Mouse (Mus musculus): ENCODE measurements at regions not wholly inside any gene's neighbourhood (a gene's known extent, or its start where the extent isn't known, plus 50 kb on each side); places are given as distances from the start of the nearest gene placed in this dataset.
"Not testable (repeated sequence)": the region's sequence is repeated elsewhere in the genome, so short reads cannot be mapped to it uniquely, and the experiment has no call there.

DNA sequence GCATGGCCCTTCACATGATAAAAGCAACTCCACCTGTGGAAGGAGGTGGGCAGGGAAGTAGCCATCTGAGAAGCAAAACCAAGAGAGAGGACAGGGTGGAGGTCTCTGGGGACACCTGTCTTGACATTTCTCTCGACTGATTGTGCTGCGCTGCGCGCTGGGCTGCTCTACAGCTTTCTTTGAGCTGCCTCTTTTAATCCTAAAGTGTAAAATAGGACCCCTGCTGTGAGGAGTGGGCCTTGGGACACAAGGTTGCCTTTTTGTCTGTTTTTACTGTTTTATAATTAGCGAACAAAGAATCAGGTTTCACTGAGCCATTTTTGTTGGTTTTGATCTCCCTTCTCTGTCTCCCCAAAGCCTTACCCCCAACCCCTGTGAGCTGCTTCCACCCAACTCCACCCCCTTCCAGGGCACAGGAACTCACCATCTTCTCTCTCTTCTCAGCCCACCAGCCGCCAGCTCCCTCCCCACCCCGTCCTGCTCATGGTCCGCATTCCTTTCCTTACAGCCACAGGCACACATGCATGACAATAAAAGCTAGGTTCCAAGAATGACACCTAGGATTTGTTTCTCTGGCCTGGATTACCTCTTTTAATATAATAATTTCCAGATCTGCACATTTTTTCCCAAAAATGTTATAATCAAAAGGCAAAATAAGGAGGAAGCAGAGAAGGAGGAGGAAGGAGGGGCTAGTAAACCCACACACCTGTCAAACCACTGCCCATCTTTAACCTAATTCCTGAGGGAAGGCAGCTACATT is 57.3 kb downstream of the Cbln4 start:
- ATAC-seq (ENCODE audit: insufficient number of reproducible peaks, low FRiP score, low TSS enrichment) = no peak

DNA sequence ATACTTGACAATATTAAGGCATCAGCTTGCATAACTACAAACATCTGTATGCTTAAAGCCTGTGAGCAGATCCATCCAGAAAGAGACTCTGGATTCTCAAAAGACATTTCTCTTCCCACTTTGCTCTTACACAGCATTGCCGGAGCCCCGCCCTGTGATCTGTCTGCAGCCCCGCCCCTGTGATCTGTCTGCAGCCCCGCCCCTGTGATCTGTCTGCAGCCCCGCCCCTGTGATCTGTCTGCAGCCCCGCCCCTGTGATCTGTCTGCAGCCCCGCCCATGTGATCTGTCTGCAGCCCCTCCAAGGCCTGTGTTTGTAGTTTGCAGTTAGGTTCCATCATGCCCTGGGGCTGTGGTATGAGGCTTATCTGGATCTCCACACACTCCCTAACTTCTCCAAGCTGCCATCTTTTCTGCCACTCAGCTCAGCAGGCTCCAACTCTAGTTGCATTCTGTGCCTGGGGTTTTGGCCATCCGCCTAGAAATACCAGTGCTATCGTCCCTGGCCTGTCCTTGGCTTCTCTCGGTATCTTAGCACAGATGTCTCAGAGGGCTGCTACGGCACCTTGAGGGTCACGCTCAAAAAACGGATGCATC is 73.9 kb downstream of the Cbln4 start:
- ATAC-seq (ENCODE audit: insufficient number of reproducible peaks, low FRiP score, low TSS enrichment) = no peak

DNA sequence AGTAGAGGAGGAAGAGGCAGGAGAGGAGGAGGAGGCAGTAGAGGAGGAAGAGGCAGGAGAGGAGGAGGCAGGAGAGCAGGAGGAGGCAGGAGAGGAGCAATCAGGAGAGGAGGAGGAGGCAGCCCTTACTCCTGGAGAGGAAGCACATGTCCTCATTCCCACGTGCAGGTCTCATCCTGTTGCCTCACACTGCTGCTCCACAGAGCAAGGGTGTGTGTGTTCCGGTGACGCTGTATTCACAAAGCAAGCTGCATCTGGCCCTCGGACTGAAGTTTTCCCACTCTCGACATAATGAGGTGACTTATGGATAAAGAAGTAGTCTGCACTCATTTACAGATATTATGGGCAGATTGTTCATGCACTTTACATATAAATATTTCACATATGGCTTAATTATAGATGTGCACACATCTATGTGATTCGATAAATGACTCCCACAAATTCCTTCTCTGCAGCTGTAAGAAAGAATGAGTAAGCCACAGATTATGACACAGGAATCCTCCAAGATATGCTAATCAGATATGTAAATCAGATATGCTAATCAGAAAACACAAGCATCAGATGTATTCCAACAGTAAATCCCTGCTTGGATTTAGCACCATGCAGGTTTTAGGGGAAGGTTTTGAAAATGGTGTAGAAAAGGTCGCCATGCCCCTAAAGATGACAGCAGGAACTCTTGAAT is 96.6 kb downstream of the Cbln4 start:
- no peak for ATAC-seq (ENCODE audit: insufficient number of reproducible peaks, low FRiP score, low TSS enrichment)

DNA sequence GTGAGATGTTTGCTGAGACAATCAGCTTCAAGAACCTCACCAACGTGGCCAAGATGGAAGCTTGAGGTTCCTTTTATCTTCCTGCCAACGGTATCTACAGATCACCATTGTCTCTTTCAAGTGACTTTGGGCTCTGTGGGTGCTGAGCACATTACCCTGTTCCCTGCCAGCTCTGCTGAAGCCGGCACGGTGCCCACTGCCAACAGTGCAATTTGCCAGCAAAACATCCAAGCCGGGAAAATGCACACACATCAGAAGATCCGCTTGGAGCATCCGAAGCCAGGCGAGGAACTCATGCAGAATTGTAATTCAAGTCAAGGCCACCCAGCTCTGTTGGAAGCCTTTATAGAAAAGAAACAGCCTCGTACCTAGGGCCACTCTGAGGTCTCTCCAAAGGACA is 100.6 kb downstream of the Cbln4 start:
- peak; percentile 37; the same call in 1 of the 2 replicates for ATAC-seq (ENCODE audit: insufficient number of reproducible peaks, low FRiP score, low TSS enrichment)

DNA sequence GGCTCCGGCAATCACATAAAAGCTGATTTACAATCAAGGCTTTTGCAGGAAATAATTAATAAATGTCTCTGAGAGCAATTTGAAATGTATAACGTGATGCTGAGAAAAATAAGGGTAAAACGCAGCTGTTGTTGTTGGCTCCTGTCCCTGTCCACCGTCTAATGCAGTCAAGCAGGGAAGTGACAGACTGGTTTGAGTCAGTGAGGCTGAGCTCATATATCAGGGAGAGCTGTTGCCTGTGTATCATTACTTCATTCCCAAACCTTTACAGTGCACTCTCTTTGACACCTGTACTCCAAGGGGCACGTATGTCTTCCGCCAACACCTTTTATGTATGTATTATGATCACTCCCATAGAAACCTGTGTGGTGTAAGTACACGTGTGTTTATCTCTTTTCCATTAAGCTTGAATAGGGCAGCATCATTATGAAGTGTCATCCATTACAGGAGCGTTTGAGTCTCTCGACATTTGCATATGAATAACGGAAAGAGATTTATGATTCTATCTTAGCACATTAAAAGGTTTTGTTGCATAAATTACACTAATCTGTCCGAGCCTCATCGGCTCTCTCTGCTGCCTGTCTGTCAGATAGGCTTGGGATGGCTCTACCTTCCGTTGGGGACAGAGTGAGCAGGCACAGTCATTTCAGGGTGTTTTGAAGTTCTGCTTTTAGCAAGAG is 107.5 kb downstream of the Cbln4 start:
- no peak for ATAC-seq (ENCODE audit: insufficient number of reproducible peaks, low FRiP score, low TSS enrichment)

DNA sequence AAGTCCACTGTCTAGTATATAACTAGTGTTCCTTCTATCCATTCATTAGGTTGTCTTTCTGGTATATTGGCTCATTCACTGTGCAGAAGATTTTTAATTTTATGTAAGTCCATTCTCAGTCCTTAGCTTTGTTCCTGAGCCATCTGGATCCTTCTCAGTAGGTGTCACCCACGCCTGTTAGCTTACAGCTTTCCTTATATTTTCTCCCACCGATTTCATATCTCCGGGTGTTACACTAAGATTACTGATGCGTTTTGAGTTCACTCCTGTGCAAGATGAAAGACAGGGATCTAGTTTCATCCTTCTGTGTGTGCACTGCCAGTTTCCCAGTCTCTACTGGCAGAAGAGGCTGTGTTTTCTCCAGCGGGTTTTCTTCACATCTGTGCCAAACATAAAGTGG is 122.3 kb downstream of the Cbln4 start:
- ATAC-seq (ENCODE audit: insufficient number of reproducible peaks, low FRiP score, low TSS enrichment) = no peak

DNA sequence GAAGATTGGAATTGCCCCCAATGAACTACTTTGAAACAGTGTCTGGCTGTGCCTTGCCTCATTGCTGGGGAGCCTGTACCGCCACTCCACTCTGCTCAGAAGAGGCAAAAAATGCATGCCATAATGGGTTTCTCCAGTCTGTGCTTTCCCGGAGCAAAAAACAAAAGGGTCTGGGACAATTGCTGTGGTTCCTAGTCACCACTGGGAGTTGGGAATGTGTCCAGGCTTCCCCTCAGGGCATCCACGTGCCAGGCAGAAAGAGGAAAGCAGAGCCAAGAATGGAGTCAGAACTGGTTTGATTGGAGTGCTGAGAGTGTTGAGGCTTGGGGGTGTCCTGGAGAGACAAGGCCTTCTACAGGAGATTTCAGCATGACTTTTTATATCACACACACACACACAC is 156.0 kb downstream of the Cbln4 start:
- no peak for ATAC-seq (ENCODE audit: insufficient number of reproducible peaks, low FRiP score, low TSS enrichment)

DNA sequence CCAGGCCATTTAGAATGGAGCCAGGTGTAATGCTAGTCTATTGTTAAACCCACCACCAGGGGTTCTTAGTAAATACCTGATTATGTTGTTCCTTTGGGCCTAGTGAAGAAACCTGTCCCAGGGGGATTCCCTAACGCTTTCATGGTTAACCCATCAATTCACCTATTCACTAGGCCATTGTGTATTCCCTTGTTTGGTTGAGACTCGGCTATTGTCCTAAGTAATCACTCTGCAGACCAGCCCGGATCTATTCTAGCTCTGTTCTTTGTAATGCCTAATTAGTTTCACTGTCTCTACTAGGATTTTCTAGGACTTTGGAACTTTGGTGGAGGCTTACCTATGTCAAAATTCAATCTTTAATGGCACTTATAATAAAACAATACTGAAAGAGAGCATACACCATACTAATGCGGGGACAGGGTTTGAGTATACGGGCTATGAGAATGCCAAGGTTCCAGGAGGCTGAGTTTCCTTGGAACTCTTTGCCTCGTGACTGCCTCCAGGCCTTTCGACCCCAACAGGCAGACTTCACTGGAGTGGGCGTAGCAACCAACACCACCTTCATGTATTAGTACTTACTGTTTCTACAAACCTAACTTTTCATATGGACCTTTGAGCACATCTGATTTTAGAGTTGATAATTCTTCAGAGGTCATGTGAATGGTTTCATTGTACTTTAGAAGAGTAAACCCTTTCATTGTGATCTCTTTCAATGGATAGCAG is 163.9 kb downstream of the Cbln4 start:
- ATAC-seq (ENCODE audit: insufficient number of reproducible peaks, low FRiP score, low TSS enrichment) = not testable (repeated sequence)

DNA sequence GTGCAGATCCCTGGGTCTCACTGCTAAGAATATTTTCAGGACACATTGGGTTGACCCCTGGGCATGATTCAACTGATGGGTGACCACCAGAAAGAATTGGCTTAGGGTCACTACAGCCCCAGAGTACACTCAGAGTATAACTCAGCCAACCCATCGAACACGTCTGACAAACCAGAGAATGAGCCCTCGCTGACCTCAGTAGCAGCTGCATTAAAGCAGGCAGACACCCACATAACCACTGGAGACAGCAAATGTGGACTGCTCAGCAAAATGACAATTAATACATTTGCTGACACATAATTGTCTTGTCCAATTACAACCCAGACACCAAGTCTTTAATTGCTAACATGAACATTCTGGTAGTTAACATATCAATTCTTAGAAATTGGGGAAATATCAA is 175.7 kb downstream of the Cbln4 start:
- no peak for ATAC-seq (ENCODE audit: insufficient number of reproducible peaks, low FRiP score, low TSS enrichment)

DNA sequence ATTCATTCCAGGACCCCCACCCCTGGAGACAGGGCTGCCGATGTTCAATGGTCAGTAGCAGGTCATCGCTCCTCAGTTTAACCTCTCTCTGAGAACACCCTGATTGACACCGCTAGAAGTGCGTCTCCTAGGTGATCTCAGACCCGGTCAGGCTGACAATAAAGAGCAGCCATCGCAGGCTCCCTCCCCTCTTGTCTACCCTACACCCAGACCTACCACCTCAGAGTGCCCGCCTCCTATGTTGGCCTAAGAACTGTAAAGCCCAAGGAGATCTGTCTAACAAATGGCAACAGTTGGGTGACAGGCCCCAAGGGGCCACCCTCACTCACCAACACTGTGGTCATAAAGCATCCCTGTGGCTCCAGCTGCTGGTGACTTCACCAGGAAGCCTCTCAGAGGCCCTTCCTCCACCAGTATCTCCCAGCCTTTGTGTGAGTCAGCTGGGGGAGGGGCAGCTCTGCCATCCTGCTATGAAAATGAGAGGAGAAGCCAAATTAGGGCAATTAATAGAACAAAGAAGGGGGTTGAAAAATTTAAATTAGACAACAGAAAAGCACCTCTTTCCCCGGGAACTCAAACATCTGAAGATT is 178.8 kb downstream of the Cbln4 start:
- ATAC-seq (ENCODE audit: insufficient number of reproducible peaks, low FRiP score, low TSS enrichment) = no peak

DNA sequence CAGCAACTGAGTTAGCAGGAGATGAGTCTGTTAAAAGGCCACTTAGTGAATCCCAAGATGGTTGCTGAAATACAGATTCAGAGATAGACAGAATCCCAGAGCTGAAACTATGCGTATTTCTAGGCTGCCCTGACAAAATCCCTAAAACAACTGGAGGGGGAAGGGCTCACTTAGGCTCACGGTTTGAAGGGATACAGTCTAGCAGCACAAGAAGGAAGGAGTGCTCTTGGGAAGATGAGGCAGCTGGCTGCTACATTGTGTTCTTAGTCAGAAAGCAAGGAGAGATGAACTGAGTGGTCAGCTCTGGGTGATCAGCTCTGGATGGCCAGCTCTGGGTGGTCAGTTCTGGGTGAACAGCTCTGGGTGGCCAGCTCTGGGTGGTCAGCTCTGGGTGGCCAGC is 180.6 kb downstream of the Cbln4 start:
- ATAC-seq (ENCODE audit: insufficient number of reproducible peaks, low FRiP score, low TSS enrichment) = no peak

DNA sequence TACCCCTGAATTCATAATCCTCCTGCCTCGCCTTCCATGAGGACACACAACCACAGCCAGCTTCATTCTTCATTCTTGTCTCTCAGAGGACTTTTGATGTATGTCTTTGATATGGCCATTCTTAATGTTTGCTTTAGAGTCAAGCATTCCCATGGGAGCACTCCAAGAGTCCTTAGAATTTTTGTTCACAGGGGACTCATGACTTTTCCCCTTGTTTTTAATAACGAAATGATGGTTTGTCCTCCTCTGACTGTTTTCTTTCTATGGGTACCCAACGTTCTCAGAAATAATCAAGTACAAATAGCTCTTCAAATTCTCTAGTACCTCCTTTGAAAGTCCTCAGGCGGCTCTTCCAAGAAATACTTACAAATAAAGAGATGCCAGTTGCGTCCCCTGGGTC is 184.4 kb downstream of the Cbln4 start:
- ATAC-seq (ENCODE audit: insufficient number of reproducible peaks, low FRiP score, low TSS enrichment) = no peak

DNA sequence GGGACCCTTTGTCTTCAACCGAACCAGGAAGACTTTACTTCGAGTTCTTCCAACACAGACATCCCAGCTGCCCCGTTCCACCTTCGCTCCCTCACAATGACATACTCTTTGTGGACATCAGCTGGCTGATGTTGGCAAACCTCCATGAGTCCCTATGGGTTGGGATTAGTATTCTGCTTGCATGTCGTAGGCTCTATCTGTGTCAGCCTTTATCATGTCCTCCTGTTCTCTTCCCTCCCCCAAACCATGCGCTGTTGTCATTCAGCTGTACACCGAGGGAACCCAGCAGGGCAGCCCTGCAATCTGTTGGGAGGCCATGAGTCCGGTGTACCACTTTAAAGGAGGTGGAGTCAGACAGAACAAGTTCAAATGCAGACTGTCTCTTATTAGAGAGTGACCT is 186.8 kb downstream of the Cbln4 start:
- ATAC-seq (ENCODE audit: insufficient number of reproducible peaks, low FRiP score, low TSS enrichment) = no peak

DNA sequence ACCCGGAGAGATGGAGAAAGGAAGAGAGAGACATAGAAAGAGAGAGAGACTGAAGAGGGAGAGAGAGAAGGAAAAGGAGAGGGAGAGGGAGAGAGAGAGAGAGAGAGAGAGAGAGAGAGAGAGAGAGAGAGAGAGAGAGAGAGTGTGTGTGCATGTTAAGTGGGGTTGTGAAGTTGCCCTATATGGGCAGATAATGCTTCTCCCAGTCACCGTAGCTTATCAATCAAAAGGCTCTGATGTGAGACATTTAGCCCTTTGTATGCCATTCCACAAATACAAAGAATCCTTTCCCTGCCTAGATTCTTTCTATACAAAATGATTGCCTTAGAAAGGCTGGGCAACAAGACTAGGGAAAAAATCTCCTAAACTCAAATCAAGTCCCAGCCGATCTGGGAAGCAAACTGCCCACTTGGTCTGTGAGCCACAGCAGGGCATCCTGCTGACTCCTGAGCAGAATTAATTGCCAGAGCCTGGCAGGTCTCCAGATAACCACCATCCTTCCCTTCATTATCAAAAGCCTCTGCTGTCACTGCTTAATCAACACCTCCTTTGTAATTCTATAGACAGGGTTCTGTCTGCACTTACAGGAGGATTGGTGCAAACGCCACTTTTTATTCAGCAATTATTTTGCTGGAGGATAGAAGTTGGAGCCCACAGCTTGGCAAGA is 196.3 kb downstream of the Cbln4 start:
- ATAC-seq (ENCODE audit: insufficient number of reproducible peaks, low FRiP score, low TSS enrichment) = no peak

DNA sequence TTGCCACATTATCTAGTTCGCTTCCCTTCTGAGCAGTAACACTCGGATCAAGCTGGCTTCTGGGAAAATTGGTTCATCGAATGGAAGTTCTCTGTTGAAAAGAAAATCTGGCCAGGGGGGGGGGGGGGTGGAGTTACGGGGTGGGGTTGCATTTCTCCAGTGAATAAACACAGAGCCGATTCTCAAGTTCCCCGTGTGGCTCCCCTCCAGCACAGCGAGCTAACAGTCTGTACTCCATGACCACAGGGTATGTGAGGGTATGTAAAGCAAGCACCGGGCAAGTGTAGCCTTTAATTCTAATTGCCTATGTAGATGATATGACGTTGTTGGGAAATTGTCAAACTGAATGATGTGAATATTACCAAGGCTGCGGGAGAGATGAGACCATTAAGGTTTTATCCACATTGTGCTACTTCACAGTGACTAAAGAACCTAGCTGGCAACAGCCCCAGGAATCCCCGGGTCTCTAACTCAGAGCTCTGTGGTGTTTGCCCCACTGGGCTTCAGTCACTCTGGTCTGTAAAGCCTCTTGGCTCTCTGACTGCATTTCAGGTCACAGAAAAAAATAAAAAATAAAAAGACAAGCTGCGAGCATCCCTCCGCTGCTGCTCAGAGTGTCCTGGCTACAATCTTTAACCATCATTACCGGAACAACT is 203.1 kb downstream of the Cbln4 start:
- ATAC-seq (ENCODE audit: insufficient number of reproducible peaks, low FRiP score, low TSS enrichment) = no peak

DNA sequence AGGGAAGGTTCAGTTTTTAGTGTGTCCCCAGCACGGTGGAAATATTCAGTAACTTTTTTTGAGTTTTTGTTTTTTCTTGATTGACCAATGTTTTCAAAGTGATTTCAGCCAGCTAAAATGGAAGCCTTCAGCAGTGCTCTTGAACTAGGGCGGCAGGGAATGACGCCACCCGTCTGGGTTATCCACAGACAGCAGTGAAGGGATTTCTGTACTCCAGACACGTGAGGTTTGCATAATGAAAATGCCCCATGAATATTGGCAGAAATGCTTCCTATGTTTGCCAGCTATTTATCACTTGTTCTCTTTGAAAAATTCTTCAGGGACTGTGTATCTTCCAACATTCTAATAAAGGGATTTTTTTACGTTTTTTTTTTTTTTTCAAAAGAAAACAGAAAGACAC is 221.1 kb downstream of the Cbln4 start:
- no peak for ATAC-seq (ENCODE audit: insufficient number of reproducible peaks, low FRiP score, low TSS enrichment)

DNA sequence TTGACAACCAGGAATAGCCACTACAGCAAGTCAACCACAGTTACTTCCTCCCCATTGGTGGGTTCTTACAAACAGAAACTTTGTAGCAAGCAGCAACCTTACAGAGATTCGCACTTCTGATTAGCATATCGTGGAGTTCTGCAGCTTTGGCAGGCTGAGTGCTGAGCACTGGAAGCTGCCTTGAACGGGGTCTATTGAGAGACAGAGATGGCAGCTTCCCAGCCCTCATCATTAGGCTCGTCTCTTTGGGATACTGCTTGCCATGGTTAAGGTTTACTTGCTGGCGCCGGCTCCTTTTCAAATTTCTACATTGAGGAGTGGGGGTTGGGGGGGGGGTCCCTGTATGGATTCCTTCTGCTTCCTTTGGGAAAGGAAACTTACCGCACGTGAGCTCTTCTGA is 224.8 kb downstream of the Cbln4 start:
- no peak for ATAC-seq (ENCODE audit: insufficient number of reproducible peaks, low FRiP score, low TSS enrichment)

DNA sequence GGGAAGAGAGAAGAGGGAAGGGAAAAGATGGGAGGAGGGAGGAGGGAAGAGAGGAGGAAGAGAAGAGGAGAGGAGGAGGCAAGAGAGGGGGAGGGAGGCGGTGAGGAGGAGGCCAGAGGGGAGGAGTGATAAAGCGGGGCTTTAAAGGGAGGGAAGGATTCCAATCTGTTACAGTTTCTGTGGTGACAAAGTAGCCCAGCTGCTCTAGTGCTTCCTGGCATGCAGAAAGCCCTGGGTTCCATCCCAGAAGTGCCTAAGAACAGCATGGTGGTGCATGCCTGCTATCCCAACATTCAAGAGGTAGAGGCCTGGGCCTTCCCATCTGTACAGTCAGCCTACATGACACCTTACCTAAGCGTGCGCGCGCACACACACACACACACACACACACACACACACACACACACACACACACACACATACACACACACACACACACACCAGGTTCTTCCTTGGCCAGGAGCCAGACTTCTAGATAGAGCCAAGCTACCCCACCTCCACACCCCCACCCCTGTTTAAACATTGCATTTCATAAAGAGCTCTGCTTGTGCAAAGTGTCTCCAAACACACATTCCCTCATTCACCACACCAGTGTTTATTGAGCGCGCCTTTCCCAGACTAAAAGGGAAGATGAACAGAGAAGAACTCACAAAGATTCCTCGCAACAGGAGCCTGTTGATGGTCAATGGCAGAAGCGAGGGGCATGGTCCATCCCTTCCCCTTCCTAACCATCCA is 226.4 kb downstream of the Cbln4 start:
- no peak for ATAC-seq (ENCODE audit: insufficient number of reproducible peaks, low FRiP score, low TSS enrichment)

DNA sequence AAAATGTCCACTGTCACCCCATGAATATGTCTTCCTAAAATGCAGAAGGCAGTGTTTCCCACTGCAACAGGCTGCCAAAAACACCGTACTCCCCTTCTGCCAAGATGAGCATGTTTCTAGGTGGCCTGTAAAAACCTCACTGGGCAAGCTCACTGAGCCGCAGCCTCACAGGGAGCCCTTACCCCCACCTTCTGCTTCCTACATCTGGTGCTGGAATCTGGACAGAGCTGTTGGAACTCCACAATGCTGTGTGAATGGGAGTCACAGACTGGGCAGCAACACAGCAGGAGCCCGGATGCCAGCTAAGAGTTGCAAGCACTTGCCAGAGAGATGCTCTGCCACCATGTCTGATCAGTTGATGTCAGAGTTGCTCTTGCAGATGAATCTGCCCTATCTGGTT is 230.6 kb downstream of the Cbln4 start:
- no peak for ATAC-seq (ENCODE audit: insufficient number of reproducible peaks, low FRiP score, low TSS enrichment)

Measured in cerebellum, adult (tissue).